Mouse (Mus musculus): ENCODE measurements at regions not wholly inside any gene's neighbourhood (a gene's known extent, or its start where the extent isn't known, plus 50 kb on each side); places are given as distances from the start of the nearest gene placed in this dataset.

- TF ChIP-seq CTCF (IDR thresholded peaks at IDR 0.05; ENCODE audit: low read depth): no peak
- TF ChIP-seq EP300 (IDR thresholded peaks at IDR 0.05; ENCODE audit: low read depth): no peak
Measured at GRCm38 (mm10) chr5:43160140-43160539, 72.8 kb upstream of the Cpeb2 start.
